Mouse (Mus musculus): ENCODE measurements around the gene Tcte2.

Tcte2 gene

DNA sequence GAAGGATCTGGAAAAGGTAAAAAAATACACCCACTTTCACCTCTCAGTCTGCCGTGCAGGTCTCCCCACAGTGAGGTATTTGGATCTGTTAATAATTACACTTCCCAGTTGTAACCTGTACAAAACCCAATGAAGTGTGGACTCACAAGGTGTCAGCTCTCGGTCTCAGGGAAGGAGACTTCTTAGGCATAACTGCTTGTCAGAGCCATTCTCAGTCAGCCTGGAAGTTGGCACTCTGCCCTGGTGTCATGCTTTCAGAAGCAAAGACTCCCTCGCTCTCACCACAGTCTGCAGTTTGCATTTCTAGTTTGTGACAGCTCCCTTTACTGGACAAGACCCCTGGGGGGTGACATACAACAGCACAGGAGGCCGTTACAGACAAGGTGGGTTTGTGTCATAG is 16.8 kb downstream of the Tcte2 start:
- peak; percentile 89 for DNase-seq

DNA sequence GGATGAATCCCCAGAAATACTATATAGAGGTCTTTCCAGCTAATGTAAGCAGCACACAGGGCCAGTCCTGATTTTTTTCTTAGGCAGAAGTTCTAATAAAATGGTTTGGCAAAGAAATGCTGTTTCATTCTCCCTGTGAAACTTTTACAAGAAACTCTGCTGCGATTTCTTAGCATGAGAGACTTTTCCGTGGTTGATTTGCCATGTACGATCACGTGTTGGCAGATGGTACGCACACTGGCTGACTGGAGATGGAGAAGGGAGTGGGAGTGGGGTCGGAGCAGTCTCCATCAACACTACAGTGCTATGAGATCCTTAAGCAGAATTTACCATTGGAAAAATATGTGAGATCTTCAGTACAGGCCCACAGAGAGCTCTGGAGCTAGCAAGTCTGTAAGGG is 17.4 kb downstream of the Tcte2 start:
- peak; percentile 37 for DNase-seq

DNA sequence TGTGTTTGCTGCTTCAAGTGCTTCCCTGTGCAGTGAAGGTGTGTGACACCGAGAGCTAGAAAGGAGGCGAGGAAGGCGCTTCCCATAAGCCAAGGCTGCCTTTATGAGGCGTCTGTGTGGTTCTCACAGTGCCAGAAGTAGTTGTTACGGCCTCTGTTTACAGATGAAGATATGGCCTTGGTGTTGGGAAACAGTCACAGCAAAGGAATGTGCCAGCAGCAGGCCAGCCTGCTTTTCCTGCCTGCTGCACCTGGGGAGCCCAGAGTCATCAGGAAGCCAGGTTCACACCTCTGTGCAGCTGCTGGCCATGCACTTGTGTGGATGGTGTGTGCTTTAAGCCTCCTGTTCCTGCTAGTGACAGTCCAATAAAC is 17.9 kb downstream of the Tcte2 start:
- peak; percentile 83 for DNase-seq

DNA sequence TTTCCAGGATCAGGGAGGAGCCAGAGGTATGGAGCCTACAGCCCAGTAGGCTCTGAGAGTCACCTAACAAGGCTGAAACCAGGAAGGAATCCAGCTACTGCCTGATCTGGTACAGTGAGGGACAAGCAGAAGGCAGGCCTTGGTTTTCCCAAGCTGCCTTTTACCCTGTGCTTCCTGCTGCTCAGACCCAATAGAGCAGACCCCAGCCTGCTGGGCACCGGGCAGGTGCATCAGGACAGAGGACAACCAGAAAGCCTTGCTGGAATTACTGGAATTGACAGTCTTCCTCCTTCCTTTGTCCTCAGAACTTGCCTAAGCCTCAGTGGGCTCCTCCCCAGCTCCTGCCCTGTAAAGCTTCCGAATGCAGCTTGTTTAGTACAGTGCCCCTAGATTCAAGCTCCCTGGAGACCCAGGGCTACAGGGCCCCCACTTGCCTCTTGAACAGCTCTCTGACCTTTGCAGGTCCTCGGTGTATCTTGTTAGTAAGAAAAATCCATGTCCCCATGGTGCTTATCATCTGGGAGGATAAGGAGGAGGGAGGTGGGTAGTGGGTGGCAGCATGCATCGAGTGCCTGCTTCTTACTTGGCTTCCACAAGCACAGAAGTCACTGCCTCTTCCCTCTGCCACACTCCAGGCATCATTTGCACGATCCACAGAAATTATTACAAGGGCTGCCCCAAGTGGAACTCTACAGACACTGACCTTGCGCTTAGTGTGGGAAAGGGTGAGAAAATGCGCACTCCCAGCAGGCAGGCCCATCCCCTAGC is 18.5 kb downstream of the Tcte2 start:
- DNase-seq = peak; percentile 82

DNA sequence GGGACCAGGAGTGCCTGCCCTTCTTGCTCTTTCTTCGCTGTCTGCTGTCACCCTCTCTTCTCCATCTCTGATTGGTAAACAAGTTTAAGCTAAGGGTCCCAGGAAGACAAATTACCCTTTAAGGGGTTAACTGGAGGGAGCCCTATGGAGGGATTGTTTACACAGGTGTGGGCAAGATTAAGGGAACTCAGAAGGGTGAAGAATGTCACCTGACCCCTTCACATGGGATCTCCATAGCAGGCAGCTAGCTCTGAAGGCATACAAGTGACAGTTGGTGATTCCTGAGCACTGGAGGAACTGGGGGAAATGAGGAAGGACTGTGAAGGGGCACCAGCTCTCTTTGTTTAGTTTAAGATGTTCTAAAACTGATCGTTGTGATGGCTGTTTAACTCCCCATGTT is 19.3 kb downstream of the Tcte2 start:
- no peak for DNase-seq

DNA sequence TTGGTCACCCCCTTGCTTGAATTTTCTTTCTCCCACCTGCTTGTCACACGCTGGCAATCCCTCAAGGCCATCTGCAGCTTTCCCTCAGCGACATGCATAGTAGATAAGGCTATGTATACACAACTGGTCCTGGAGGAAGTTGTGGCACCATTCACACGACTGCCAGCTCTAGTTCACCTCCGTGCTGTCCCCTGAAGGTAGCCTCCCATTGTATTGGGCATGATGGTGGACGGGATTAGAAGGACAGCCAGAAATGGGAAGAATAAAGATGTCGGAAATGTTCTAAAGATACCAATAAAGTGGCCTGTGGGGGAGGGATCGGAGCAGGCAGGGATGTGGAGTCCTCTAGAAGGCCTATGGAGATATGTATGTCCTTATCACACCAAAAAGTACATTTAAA is 20.0 kb downstream of the Tcte2 start:
- peak; percentile 80 for DNase-seq

DNA sequence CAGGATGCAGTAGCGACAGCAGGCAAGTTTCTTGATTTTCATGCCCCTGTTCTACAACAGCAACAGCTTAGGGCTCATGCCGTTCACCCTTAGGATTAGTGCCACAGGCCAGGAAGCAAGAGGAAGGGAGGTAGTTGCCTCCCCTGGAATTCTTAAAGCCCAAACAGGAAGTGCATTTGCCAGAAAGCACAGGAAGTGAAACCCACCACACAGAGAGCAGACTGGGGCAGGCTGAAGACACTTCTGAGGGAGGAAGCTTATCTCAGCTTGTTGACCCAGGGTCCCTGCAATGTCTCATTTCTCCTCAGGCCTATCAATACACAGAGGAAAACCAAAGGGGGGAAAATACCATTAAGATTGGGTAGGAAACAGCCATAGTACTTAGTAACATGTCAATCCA is 20.8 kb downstream of the Tcte2 start:
- peak; percentile 95 for DNase-seq

DNA sequence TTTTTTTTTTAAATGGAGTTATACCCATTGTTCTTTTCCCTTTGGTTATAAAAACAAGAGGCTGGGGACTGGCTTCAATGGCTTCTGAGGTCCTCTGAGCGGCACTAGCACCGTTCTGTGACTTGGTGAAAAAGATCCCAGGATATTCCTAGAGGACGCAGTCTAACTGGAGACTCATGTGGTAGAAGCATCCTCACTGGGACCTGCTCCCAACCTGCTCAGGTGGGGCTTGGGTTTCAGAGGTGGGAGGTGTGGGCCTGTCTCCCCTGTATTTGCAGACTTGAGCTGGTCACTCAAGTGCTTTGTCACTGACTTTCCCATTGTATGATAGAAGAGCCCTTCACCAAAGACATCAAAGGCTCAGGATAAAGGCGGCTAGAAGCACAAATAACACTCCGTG is 21.6 kb downstream of the Tcte2 start:
- peak; percentile 51 for DNase-seq

DNA sequence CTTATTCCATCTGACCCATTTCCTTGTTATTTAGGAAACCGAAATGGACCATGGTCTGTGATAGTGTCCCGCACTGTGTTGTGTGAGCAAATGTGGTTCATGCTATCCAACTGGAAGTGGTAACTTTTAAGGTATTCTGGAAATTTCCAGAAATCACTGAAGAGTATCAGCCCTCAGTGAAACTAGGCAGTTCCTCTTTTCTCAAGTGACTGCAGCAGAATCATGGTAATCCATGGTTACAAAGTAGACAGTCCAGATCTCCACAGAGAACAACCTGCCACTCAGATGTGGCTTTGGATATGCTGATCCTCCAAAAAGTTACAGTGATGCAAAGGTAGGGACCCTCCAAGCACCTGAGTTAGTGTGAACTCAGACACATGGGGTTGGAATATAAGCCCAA is 22.7 kb downstream of the Tcte2 start:
- peak; percentile 42 for DNase-seq

DNA sequence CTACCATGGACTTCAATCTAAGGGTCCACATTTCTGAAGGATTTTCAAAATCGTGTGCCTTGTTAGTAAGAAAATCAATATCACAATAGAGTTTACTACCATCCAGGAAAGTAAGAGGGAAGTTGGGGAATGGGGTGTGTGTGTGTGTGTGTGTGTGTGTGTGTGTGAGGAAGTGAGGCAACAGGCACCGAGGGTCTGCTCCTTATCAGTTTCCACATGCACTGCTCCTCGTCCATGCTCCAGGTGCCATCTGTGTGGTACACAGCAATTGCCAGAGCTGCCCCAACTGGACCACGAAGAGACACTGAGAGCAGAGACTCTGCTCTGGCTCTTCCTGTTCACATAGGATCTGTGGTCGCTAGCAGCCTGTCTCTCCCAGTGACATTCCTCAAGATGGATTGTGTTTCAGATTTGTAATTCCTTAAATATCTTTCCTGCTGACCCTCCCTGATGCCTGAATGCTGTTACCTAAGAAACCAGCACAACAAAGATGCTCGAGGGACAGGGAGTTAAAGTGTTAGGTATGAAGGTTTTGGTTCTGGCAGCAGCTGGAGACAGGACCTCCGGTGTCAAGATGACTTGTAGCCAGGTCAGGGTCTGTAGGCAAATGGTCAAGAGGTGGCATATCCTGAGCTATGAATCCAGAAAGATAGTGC is 23.4 kb downstream of the Tcte2 start:
- DNase-seq = peak; percentile 81

DNA sequence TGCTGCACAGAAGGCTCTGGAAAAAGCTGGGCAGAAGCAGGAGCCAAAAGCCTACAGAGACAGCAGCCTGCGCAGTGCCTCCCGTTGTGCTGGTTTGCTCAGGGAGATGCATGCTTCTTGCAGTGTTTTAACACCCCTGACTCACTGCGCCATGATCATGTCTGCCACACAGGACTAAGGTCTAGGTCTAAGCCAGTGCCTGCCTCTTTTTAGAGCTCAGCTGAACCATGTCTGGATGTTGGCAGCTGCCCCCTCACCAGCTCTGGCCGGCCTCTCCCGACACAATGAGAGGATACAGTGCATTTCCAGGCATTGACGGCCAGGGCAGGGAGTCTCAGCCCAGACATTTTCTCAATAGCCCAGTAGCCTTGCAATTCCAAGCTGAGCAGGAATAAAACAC is 24.3 kb downstream of the Tcte2 start:
- peak; percentile 95 for DNase-seq

DNA sequence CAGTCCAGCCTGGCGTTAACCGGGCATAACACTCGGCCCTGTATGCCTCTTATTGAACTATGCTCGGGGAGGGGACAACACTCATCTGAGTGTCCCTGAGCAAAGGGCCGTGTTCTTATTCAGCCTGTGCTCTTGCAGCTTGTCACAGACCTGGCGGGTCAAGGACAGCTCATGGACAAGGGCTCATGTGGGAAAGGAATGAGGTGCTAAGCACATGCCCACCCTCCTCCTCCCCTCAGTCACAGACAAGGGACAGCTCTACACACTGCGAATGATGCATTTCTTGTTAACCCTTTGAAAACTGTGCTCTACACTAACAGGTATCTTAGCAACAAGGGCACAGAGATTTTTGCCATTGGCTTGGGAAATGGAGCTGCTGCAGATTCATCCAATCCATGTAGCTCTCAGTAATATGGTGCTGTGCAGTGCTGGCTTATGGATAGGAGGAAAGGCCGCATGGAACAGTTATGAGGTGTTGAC is 25.8 kb downstream of the Tcte2 start:
- no peak for DNase-seq

DNA sequence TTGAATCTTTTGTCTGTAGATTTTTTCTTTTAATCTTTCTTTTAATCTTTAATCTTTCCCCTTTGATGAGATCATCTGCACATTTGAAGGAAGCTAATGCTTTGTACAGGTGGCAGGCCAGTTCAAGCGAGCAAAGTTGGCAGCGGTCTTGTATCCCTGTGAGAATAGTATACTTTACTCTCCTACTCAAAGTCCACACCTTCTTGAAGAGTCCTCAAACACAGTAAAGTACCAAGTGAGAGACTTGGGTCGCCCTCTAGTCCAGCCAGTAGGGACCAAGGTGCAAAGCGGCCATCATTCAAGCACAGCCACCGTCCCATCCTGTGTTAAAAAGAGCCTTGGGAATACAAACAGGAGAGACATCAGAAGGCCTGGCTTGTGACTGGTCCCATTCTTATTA is 26.6 kb downstream of the Tcte2 start:
- DNase-seq = no peak

DNA sequence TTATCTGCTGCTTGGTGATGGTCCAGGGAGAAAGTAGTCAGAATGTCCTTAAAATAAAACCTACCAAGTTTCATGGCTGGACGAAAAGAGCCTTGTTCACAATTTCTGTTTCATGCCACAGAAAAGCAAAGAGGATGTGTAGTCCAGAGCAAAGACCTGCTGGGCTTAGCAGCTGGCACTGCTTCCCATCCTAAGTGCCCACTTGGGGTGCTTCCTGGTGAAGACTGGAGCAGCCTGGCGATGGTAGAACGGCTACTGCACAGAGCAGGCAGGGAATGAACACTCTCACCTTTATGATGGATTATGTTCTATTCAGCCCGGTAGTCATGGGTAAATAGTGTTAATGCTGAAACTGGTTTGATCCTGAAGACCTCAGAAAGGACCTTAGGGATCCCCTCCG is 27.7 kb downstream of the Tcte2 start:
- no peak for DNase-seq

DNA sequence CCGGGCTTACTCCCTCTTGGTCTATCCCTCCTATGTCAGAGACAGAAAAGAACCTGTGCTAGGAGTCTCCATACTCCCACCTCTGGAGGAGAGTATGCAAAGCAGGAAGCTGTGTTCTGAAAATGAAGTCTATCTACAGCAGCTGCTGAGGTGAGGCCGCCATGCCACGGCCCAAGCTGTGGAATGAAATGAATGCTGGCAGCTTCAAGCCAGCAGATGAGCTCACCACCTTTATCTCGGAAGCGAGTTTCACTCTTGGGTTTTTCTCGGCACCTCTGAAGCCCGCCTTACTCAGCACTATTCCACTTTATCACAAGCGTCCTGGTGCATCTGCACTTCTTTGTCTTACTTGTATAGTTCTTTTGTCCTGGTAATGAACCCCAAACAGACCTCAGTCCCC is 28.9 kb downstream of the Tcte2 start:
- no peak for DNase-seq

DNA sequence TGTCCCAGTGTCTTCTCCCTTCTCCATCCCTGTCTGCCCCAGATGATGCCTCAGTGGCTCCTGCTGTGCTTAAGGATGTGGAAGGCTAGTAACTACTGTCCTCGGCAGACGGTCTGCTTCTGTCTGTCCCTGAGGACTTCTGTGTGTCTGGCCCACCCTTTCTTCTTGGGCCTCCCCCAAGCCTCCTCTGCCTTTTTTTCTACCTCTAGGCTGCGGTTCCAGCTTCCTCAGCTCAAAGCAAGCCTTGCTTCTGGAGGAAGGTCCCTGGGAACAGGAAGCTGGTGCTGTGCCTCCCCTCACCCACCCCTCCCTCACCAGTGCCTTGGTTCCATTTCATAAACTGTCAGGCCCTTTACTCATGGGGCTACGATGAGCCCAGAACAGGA is 29.9 kb downstream of the Tcte2 start:
- peak; percentile 90 for DNase-seq

DNA sequence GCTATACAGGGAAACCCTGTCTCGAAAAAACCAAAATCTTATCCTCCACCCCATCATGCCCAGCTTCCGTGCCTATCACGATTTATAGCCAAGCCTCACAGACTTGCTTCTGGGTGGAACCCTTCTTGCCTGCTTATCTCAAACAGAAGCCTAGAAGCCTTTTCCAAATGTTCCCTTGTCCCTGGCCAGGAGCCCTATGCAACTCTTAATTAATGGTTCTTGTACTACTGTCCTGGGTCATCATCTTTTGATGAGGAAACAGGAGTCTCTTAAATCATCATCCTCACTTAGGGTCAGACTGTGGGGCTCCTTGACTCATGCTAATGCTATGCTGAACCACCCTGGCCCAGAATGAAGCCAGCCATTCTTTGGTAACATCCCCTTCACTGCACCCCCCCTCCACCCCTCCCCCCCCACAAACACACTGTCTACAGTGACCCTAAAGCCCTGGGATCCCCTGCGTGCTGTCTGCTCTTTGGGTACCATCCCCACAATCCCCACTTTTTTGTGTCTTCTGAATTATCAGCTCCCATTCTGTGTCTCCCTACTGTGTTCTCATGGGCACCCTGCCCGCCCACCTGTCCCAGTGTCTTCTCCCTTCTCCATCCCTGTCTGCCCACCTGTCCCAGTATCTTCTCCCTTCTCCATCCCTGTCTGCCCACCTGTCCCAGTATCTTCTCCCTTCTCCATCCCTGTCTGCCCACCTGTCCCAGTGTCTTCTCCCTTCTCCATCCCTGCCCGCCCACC is 30.5 kb downstream of the Tcte2 start:
- DNase-seq = peak; percentile 87

DNA sequence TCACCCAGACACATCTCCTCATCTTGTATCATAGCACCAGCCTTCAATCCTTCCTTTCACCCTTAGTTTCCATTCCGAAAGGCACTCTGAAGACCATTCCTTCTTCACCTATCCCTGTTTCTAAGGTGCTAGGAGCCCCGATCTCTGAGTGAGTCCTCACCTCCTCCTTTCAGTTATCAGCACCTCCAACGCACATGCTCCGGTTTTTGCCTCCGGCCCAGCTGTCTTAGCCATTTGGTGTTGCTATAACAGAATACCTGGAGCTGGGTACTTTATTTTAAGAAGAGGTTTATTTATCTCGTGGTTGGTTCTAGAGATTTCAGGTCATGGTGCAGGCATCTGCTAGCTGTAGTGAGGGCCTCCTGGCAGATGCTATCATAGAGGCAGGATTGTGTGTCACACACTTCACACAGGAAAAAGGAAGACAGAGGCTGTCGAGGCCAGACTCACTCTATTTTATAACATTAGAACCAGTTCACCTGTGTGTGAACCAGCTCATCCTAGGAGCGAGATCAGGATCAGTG is 34.7 kb downstream of the Tcte2 start:
- DNase-seq = no peak

DNA sequence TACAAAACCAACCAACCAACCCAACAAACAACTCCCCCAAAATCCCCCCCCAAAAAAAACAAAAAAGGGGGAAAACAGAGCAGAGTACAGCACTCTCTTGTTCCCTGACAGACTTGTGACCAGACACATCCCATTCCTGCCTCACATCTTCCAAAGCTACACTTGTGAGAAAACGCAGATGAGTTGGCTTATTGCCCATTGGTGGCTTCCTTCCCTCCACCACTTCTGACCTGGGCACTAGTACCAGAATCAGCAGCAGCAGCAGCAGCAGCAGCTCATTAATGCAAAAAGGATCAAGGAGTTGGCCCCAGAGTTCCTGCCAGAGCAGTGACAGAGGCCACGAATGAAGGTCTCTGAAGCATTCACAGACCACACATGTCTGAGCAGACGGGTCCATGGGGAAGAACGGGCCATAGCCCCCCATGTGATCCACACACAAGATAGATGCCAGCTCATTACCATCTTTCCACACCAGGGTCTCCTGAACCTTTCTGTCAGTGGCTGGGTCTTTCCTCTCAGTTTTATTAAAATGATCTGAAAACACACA is 36.5 kb downstream of the Tcte2 start:
- DNase-seq = no peak

DNA sequence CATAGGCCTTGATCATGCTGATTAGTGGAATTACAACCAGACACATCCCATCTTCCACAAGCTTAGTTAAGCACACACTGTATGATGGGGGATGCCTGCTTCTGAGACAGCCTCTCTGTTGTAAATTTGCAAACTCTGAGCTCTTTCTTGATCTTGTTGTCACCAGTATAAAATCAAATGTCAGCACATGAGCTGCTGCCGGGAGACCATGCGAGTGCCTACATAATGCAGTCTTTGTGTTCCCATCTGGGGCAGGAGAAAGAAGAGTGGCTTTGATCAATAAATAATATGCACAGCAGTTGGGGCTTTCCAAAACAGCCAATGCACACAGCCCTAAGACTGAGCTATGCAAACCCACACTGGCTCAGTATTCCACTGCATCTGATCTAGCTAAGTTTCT is 39.2 kb downstream of the Tcte2 start:
- no peak for DNase-seq

DNA sequence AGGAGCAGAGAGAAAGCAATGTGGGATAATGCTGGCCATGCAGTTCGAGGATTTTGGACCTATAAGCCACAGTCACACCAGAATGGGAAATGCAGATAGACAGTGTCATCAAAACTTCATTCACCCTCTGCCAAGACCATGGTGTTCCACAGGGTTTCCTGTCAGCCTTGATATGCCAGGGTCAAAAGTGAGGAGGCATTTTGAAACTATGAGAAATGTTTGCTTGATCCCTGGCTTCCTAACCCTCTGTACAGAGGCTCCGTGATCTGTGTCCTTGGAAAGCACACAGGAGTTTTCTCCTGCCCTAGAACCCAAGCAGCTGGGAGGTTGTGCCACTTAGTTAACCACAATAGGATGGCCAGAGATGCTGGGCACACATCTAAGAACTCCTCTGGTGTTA is 40.3 kb downstream of the Tcte2 start:
- no peak for DNase-seq

DNA sequence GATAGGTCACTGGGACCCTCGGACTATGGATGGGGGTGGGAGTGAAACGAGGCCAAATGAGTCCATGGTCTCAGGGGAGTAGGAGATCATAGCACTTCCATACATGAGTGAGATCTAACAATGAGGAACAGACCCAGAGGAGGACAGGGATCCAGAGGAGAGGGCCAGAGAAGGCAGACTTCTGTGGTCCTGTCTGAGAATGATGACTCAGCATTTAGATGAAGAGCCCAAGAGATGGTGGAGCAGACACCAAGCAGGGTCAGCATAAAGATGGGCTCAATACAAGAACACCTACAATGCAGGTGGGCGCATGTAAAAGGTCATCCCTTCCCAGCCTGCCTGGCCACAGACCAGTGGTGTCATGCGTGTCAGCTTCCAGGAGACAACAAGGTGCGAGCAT is 41.4 kb downstream of the Tcte2 start:
- DNase-seq = no peak

DNA sequence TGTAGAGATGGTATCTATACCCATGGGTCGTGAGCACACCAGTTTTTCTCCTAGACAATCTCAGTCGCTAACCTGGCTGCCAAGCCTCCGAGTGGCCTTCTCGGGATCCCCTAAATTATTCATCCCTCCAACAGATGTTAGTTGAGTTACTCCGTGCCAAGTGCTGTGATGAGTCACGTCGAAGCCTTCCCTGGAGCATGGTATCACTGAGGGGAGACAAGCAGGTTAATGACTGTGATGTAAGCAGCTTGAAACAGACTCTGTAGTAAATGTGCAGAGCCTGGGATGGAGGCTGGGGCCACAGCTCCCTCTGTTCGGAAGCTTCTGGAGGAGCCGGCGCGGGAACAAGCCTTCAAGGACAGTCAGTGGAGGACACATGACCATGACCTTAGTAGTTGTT is 44.2 kb downstream of the Tcte2 start:
- no peak for DNase-seq

DNA sequence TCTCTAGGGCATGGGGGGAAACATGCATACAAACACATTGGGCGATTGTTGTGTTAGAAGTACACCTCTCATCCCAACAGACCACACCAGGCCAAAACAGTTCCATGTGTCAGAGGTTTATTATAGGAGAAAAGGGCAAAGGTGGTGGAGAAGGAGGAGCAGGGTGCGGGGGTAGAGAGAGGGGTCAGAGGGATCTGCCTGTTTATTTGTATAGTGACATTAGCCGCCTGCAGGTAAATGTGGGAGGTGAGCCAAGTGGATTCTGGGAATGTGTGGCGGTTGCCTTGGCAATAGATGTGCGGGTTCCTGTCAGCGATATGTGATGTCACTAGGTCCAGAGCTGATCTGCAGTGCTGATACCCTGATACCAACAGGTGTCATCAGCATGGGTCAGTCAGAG is 45.3 kb downstream of the Tcte2 start:
- no peak for DNase-seq
